Mouse (Mus musculus): ENCODE measurements around the gene Ylpm1. TPM values are rescaled to one million over a fixed set of nuclear protein-coding genes. Genes with fewer than 3 reads are reported as not detected.

Ylpm1 gene
- total RNA-seq (2021), result 100 to 1,000 TPM in 1 of 2 experiments, 10 to 100 TPM in 1; 98.2 to 136 TPM

DNA sequence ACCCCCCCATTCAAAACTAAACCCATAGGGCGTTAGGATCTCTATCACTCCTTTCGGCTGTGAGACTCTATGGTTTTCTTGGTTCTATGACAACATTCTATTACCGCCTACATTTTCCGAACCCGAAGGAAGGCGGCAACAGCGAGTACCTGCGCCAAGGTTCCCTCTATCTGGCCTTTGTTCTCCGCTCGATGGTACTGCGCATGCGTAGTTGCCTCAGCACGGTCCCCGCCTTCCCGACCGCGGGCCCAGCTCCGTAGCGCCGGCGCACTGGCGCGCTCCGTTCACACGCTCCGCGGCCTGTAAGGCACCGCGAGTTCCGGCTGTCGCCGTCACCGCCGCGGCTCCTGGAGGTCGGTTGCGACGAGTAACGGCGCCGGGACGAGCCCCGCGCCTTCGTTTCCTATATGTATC lies at the start of gene Ylpm1:
Gene Ylpm1 (plus strand): TSS at position 239 of the 414 bp plus-strand sequence.
- peak; percentile 94 to 95 for DNase-seq (ENCODE audit: extremely low spot score in 1 of 2, low spot score in 1 of 2)

DNA sequence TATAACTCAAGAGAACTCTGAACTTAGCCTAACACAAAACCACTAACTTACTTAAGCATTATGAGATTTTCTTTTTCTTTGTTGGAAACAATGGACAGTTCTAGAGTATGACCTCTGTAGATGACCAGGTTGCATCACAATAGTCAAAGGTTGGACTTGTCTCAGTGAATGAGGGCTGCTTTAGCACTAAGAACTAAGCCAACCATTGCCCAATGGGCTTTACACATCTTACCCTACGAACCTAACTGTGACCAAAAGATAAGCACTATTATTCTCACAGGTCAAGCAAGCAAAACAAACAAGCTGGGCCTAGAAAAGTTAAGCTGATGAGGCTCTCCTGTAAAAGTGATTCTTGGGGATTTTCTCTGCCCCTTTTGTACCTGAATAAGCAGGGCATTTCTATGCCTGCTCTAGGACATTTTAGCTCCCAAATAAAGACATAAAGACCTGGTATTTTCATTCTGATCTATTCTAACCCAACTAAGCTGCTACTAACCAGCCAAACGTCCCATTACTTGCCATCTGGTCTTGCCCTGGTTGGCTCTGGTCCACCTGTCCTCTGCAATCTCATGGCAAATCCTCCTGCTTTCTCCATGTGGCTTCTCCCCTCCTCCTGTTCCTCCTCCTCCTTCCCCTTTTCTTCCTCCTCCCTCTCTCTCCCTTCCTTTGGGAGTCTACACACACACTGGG lies 48.1 kb upstream of the Ylpm1 start:
- DNase-seq (ENCODE audit: extremely low spot score in 1 of 2, low spot score in 1 of 2), result no peak

DNA sequence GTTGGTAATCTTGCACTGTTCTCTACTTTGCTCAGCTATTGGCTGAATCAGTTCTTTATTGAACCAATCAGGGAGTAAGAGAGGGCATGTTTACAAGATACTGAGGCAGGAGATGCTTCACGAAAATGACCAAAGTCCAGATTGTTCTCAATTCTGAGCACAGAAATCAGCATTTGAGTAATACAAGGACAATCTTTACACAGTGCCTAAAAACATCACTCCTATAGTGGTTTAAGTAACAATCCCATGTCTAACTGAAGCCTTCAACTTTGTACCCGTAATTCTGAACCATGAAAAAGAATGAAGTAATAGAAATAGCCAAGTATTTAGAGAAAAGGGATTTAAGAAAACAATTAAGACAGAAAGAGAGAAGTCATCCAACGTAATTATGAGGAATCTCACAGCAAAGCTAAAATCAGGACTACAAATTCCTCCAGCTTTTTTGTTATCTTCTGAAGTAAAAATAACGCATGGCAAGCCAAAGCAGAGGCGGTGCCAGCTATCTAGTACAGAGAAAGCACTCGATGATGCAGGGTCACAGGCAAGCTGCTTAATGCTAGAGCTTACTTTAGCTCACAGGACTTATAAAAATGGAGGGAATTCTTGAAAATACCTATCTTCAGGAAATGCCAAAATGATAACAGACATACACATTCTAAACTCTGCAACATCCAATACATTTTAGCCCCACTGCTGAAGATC lies 47.4 kb upstream of the Ylpm1 start:
- no peak for DNase-seq (ENCODE audit: extremely low spot score in 1 of 2, low spot score in 1 of 2)

DNA sequence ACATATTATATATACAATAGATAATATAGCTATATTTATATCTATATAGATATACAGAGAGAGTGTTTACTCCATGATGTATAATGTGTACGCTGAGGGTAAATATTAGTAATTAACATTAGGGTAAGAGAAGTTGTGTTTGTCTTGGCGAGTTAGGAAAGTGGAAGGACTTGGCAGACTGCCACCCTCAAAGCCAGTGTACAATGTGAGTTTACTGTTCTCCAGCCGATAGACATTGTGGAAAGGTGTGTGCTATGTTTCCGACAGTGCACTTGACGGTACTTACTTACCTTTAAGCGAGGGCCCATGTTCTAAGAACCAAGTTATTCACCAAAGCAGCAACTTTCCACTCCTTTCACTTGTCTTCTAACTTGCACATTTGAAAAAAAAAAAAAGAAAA lies 45.4 kb upstream of the Ylpm1 start:
- no peak for DNase-seq (ENCODE audit: extremely low spot score in 1 of 2, low spot score in 1 of 2)

DNA sequence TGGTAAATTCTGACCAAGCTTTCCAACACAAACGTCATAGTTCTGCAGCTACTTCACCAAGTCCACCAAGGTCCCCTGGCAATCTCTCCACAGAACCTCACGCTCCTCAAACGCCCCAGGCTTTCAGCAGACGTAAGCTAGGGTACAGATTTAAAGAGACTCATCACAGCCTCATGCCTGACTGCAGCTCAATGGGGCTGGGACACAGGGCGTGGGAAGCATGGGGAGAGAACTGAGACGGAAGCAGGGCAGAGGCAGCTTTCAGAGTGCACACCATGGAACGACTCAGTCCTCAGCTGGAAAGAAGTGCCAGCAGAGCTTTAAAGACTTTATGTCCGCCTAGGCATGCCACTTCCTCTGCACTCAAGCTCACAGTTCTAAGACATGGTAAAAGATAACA lies 44.6 kb upstream of the Ylpm1 start:
- DNase-seq (ENCODE audit: extremely low spot score in 1 of 2, low spot score in 1 of 2), result no peak

DNA sequence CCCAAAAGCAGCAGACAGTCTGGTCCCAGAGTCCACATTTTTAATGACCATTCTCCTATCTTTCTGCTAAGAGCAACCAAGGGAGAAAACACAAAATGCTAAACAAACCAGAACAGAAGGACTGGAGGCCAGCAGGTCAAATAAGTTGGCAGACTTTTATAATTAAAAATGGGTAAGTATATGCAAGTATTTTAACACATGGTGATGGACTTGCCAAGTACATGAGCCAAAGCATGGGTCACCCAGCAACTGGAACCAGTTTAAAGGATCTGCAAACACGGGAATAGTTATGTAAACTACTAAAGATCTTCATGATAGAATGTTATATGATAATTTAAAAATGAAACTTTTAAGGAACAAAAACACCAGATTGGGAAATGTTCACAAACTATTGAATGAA lies 43.8 kb upstream of the Ylpm1 start:
- DNase-seq (ENCODE audit: extremely low spot score in 1 of 2, low spot score in 1 of 2), result no peak

DNA sequence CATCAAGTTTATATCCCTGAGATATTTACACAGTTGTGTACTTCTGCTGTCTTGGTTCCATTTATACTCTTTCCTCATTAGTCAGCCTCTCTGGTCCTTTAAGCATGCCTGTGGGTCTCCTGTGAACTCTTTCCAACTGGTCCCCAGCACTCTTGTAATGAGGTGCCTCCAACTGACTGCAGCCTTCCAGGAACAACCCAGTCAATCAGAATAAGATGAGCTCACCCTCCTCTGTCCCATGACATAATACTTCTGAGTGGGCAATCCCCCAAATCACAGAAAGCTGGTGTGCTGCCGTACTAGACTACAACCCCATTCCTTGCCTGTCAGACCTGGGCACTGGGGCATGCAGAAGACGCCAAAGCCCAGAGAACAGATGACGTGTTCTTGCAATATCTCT lies 39.8 kb upstream of the Ylpm1 start:
- no peak for DNase-seq (ENCODE audit: extremely low spot score in 1 of 2, low spot score in 1 of 2)

DNA sequence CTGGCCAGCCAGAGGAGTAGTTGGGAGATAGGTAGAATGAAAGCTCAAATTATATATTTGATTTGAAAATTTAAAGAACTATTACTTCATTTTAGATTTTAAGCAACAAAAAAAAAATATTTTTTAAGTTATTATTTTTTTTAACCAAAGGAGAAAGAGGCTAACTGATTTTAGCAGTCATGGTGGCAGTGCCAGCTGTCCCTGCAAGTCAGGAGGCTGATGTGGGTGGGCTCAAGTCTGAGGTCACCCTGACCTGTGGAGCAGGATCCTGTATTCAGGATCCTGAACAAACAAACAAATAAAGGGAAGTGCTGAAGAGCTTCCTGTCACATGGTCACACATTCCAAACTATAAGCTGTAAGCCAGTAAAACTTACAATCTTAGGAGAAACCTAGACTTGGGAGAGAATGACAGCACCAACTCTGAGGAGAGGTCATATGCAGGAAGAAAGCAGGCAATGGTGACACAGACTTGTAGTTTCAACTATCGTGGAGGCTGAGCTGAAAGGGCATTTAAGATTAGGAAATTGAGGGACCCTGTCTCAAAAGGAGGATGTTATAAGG lies 37.2 kb upstream of the Ylpm1 start:
- no peak for DNase-seq (ENCODE audit: extremely low spot score in 1 of 2, low spot score in 1 of 2)

DNA sequence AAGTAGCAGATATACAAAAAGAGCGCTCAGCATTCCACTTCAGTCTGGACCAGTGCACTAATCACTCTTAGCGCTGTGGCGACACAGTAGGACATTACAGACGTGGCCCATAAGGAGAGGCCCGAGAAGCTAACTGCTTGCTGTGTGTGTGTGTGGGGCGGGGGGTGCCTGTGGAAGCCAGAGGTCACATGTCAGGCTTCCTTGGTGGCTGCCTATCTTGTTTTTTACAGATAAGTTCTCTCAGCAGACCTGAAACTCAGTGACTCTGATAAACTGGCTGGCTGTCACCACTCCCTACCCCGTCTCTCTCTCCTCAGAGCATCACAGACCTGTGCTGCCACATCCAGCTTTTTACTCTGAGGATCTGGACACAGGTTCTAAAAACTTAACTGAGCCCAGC lies 33.5 kb upstream of the Ylpm1 start:
- DNase-seq (ENCODE audit: extremely low spot score in 1 of 2, low spot score in 1 of 2), result no peak

DNA sequence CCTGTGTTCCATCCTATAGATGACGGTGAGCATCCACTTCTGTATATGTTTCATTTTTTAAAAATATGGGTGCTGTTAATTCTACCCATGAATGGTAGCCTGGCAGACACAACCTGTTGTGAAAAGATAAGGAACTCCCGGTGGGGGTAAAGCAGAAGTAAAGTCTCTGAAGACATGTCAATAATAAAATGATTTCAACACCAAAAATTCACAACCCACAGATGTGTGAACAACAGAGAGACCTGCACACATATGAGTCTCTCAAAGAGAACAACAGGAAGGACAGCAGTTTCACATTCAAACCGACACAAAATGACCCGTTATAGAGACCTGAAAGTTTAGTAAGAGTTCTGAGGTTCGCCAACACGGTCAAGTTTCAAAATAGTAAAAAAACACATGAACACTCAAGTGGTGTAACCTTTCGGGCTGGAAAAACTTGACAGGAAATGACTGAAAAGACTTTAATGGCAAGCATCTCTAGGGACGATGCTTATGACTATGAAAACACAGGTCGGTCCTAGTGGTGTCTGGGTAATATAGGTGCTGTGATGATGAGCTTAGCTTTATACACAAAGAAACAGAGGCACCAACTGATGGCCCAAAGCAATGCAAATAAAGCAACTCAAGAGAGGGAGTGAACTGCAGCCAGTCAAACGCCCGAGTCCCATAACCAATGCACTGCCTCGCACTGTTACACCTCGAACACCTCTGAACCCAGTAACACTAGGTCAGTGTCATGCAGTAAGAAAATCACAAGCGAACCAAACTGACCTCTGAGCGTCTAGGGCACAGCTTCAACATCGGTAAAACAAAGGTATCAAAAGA lies 27.1 kb upstream of the Ylpm1 start:
- DNase-seq (ENCODE audit: extremely low spot score in 1 of 2, low spot score in 1 of 2), result no peak

DNA sequence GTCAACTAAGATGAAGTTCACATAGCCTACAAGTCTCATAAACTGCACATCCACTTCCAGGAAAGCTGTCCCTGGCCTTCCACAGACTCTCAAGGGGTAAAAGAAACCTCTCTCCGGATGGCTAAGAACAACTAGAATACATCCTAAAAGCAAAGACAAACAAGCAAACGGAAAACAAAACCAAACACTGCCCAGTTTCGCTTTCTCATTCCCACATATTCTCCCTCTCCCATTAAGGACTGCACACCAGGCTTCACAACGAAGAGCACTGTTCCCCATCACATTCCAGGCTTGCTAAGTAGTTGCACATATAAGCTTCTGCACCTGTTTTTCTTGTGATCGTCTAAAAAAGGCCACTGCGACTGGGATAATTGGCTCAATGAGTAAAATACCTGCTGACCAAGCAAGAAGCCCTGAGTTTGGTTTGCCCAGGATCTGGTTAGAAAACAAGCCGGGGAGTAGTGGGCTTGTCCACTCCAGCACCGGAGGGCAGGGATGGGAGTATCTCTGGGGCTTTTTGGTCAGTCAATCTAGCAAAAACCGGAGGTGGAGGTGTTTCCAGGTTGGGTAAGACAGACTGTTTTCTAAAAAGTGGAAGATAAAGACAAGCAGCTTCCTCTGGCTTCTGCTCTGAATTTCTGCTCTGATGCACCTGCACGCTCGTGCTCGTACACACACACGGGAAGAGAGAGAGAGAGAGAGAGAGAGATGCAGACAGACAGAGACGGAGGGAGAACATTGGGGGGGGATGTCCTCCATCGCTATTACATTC lies 26.3 kb upstream of the Ylpm1 start:
- DNase-seq (ENCODE audit: extremely low spot score in 1 of 2, low spot score in 1 of 2), result peak in 1 of 2 experiments; percentile 10

DNA sequence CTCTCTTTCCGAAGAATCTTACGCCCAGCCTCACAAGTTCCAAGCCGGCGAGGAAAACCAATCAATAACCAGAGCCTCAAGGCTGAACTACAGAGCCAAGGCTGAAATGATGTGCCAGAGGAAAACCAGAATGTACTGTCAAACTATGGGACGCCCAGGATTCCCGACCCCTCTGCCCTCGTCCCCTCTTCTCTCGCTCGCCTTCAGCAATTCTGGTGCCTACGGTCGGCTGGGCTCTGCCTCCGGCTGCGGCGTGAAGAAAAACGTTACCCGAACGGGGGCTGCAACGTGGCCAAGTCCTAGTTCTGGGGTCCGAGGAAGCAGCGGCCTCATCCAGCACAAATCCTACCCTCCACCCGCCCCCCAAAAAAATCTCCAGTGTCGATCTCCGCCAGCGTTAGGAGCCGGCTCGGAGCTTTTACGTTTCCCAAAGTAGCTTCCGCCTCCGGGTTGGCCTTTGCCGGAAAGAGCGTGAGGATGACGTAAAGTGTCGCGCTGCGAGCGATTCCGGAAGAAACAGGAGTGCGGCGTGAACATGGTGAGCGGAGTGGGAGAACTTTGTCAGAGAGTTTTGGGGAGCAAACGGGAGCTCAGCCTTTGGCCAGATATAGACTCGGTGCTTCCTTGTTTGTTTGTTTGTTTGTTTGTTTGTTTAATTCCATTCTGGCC lies 25.6 kb upstream of the Ylpm1 start, which contains the start of the genes Fcf1 and Arel1:
Gene Fcf1 (plus strand): TSS at position 470 of the 669 bp plus-strand sequence.
Gene Arel1 (minus strand): TSS at position 473 of the 669 bp plus-strand sequence.
- peak; percentile 72 to 85 for DNase-seq (ENCODE audit: extremely low spot score in 1 of 2, low spot score in 1 of 2)

DNA sequence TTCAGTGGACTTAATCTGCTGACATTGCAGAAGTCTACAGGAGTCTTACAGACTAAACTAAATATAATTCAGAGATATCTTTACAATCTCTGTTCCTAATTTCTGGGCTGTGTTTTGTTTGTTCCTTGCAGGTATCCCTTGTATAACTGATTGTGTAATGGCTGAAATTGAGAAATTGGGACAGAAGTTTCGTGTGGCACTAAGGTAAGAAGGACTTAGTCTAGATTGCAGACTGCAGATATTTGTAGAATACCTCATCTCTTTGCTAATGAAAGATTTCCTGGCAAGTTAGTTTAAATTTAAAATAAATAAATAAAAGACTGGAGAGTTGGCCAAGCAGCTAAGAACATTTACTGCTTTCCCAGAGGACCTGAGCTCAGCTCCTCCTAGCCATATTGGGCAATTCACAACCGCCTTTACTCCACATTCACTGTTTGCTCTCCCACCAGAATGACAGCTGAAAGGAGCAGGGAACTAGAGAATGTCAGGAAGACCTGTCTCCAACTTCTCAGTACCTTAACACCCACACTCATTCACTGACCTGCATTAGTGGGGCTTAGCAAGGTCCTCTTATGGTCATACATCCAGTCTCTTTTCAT lies 16.8 kb upstream of the Ylpm1 start:
- DNase-seq (ENCODE audit: extremely low spot score in 1 of 2, low spot score in 1 of 2), result no peak

DNA sequence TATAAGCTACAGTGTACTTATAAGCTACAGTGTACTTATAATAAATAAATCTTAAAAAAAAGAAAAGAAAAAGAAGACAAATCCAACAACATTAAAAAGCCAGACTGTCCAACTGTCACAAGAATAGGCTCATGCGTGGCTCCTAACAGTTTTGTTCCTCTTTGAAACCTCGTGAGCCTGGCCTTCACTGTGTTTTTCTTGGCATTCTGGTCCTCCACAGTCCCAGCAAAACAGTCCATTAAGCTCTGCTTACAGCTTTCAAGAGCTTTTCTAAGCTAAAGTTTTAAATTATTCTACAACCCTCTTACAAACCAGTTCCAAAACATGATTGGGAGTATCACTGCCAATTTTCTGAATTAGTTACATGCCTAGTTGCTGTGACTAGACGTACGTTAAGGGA lies 6.7 kb upstream of the Ylpm1 start:
- DNase-seq (ENCODE audit: extremely low spot score in 1 of 2, low spot score in 1 of 2), result no peak

DNA sequence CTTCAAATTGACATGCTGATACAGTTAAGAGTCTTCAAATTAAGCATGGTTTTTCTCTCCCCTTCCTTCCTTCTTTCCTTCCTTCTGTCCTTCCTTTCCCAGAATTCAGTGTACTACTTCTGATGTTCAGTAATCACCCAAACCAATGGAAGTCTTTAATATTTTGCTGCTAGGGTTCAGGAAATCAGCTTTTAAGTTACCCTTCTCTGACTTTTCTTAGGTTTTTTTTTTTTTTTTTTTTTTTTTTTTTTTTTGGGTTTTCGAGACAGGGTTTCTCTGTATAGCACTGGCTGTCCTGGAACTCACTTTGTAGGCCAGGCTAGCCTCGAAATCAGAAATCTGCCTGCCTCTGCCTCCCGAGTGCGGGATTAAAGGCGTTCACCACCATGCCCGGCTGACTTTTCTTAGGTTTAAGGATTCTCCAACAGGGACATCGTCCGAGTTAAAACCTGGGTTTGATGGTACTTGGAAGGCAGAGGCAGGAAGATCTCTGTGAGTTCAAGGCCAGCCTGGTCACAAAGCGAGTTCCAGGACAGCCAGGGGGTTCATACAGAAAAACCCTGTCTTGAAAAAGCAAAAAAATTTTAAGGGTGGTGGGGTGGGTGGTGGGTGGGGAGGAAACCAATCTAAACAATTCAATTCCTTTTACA lies 884 bp upstream of the Ylpm1 start:
- no peak for DNase-seq (ENCODE audit: extremely low spot score in 1 of 2, low spot score in 1 of 2)

DNA sequence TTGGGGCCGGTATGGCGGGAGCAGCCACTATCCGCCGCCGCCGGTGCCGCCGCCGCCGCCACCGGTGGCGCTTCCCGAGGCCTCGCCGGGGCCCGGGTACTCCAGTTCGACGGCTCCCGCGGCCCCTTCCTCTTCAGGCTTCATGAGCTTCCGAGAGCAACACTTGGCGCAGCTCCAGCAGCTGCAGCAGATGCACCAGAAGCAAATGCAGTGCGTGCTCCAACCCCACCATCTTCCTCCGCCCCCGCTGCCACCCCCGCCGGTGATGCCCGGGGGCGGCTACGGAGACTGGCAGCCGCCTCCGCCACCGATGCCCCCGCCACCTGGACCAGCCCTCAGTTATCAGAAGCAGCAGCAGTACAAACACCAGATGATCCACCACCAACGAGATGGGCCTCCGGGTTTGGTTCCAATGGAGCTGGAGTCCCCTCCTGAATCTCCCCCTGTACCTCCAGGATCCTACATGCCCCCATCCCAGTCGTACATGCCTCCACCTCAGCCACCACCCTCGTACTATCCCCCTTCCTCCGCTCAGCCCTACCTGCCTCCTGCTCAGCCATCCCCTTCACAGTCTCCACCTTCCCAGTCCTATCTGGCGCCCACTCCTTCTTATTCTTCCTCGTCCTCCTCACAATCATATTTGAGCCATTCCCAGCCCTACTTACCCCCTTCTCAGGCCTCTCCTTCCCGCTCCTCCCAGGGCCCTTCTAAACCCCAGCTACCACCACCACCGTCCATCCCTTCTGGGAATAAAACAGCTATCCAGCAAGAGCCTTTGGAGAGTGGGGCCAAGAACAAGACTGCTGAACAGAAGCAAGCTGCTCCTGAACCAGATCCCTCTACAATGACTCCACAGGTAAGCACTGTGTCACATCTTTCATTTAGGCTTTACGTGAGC lies 629 bp downstream of the Ylpm1 start:
- DNase-seq (ENCODE audit: extremely low spot score in 1 of 2, low spot score in 1 of 2), result peak; percentile 19 to 49

DNA sequence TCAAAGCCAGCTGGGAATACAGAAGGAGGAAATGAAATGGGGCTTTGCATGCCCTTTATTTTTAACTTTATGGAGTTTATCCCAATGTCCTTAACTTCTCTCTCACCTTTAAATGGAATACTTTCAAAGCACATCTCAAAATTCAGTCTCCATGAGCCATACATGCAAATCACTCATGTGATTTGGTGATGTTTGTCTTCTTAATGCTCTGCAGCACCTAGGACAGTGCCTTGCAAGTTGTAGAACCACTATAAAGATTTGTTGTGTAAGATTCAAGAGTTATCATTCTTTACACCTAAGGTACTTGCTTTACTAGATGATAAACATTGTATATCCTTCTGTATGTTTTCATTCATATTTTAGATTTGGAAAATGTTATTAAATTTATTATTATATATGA lies 2.9 kb downstream of the Ylpm1 start:
- no peak for DNase-seq (ENCODE audit: extremely low spot score in 1 of 2, low spot score in 1 of 2)

DNA sequence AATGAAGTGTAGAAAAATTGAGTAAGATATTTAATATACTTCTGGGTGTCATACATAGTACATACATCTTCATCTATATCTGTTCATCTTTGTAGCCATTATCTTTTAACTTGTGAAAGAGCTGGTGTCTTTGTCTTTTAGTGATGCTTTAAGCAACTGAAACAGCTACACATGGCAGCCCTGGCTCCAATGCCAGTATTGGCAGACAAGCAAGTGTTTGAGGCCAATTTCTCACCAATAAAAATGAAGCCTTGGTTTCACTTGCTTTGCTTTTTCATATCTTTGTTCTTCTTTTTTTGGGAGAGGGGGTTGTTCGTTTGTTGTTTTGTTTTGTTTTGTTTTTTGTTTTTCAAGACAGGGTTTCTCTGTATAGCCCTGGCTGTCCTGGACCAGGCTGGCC lies 10.1 kb downstream of the Ylpm1 start:
- no peak for DNase-seq (ENCODE audit: extremely low spot score in 1 of 2, low spot score in 1 of 2)
